Mouse (Mus musculus) heart, adult 2 months (tissue): Measurements from ENCODE around the gene Runx2.

ENCODE experiments used
- CTCF ChIP-seq: fragments of 200-600 bp; IDR thresholded peaks from 2 replicates; pipeline ENCODE4 v1.8.1; 2022; ENCODE audit warnings: antibody characterized with exemption, mild to moderate bottlenecking, moderate library complexity
- POLR2A ChIP-seq: fragments of 200-500 bp; IDR thresholded peaks from 2 replicates; pipeline ENCODE4 v1.6.1; 2011; ENCODE audit warnings: mild to moderate bottlenecking, low read depth, low read length, control low read depth; ENCODE audit not compliant: insufficient read depth

DNA sequence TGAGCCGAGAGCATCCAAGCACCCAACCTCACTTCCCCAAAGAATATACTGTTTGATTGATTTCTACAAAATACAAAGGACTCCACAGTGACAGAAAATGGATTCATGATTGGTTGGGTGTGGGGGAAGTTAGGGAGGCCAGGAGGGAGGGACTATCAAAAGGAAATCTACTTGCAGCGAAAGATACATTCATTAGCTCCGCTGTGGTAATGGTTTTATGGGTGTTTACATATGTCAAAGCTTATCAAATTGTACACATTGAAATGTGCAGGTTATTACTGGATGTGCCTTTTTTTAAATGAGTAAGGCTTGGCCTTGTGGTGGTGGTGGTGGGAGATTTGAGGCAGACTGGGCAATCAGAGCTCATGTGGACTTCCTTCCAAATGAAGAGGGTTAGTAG, 271.9 kb downstream of the Runx2 start:
- TF ChIP-seq CTCF (no peak), POLR2A (no peak)
